Mouse (Mus musculus) small intestine, adult 2 months (tissue): ENCODE measurements around the gene Lama2.

ENCODE experiments used
- CTCF ChIP-seq: fragments of 200-500 bp; IDR thresholded peaks from 2 replicates; pipeline ENCODE4 v1.5.1; 2012; ENCODE audit warnings: low read depth, mild to moderate bottlenecking, control low read depth, inconsistent platforms, low read length, moderate library complexity, mixed read lengths; ENCODE audit not compliant: insufficient replicate concordance, insufficient read length; ENCODE audit errors: extremely low read depth
- POLR2A ChIP-seq: fragments of 200-500 bp; IDR thresholded peaks from 2 replicates; pipeline ENCODE4 v1.6.1; 2012; ENCODE audit warnings: low read depth, mild to moderate bottlenecking, control low read depth, inconsistent platforms, low read length, moderate library complexity

GRCm38 (mm10) chr10:26983583-26983982, 636.0 kb downstream of the Lama2 start:
- TF ChIP-seq CTCF (no peak), POLR2A (no peak)
